Mouse (Mus musculus): ENCODE data around the gene Agbl4.

Gene Agbl4

GRCm38 (mm10) chr4:110397618-110398045 is at the start of gene Agbl4:
Gene Agbl4 (plus strand): TSS chr4:110397661.
- DNase-seq (ENCODE audit: low spot score): no peak

DNA sequence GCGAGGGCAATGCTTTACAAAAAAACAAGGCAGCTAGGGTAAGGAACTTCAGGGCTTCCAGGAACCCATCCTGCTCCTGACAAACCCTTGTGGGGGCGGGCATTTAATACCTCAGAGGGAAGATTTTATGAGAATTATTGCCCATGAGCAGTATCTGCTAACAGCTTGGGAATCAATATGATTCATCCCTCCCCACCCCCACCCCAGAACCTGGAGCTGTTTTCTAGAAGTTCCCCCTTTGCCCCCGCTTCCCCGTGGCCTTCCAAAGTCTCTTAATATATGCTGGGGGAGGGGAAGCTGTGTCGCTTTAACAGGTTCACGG is 46.6 kb upstream of the Agbl4 start:
- no peak for DNase-seq (ENCODE audit: low spot score)

GRCm38 (mm10) chr4:110351178-110352000 is 46.1 kb upstream of the Agbl4 start, which contains the start of gene Elavl4:
Gene Elavl4 (minus strand): TSS chr4:110351909.
- DNase-seq (ENCODE audit: low spot score): no peak

GRCm38 (mm10) chr4:110352001-110352369 is 45.5 kb upstream of the Agbl4 start:
- no peak for DNase-seq (ENCODE audit: low spot score)

DNA sequence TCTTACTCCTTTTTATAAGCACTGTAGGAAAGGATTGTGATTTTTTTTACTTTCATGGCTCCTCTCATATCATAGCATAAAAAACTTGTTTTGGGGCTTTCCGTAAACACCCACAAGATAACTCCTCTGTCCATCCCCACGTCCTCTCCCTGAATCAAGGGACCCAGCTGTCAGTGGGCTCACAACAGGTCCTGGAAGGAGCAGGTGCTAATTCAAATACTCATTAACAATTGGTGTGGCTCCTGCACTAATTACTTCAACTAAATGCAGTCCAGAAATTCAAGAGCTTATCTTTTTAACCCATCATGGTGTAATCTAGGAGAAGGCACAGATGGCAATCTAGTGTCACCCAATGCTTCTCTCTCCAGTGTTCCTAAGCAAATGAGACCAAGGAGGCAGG is 36.9 kb upstream of the Agbl4 start:
- no peak for DNase-seq (ENCODE audit: low spot score)

DNA sequence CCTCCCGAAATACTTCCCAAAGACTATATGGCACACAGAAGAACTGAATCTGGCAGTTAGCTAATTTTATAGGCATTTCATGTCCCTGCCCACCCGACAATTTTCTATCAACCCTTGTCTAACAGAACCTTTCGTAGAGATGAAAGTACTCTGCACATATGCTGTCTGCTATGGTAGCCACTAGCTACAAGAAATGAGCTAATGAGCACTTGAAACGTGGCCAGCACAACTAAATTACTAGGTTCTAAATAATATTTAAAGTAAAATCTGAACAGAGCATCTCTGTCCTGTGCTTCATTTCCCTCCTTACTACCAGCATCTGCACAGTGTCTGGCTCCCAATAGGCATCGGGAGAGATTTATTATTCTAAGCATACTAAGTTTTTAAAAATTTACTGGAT is 1.2 kb upstream of the Agbl4 start:
- no peak for DNase-seq (ENCODE audit: low spot score)

GRCm38 (mm10) chr4:110420306-110420705 is 22.8 kb downstream of the Agbl4 start:
- no peak for DNase-seq (ENCODE audit: low spot score)

- DNase-seq (ENCODE audit: low spot score): no peak
These were observed 30.2 kb downstream of the Agbl4 start for GRCm38 (mm10) chr4:110427653-110428052.

- no peak for DNase-seq (ENCODE audit: low spot score)
These were observed 96.9 kb downstream of the Agbl4 start for GRCm38 (mm10) chr4:110494371-110494770.

DNA sequence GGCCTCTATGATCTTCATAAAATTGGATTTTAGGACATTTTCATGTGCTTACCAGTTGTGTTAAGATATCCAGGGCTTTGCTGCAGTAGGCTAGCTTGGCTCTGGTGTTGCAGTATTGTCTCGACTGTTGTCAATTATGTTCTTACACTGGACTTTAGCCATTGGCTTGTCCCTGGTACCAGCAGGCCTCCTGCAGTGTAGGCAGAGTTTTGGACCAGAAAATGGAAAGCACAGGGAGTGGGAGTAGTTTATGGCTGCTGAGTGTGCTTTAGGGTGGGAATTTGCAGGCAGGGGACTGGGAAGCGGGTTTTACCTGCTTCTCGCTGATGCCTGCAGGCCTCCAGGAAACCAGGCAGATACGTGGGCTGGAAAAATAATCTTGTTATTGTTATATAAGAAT is 132.3 kb downstream of the Agbl4 start:
- no peak for DNase-seq (ENCODE audit: low spot score)

- no peak for DNase-seq (ENCODE audit: low spot score)
These were observed 151.8 kb downstream of the Agbl4 start for GRCm38 (mm10) chr4:110549223-110549622.

GRCm38 (mm10) chr4:110597726-110598283 is 200.3 kb downstream of the Agbl4 start:
- no peak for DNase-seq (ENCODE audit: low spot score)

DNA sequence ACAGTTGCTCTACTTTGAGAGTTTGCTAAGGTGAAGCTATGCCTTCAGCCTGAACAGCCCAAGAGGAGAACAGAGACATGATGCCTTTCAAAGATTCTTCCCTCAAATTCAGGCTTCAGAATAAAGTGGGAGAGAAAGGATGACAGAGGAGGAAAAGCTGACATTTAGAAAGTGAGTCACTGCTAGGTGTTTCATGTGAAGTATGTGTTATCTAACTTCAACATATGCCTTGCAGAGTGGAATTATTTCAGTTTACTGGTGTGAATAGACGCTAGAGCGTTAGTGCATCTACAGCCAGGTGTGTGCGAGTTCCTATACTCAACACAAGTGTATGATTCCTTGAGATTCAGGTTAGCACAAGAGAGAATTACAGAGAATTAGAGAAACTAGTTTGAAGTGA is 244.0 kb downstream of the Agbl4 start:
- DNase-seq (ENCODE audit: low spot score): no peak

- no peak for DNase-seq (ENCODE audit: low spot score)
These were observed 265.5 kb downstream of the Agbl4 start for GRCm38 (mm10) chr4:110662940-110663339.

- no peak for DNase-seq (ENCODE audit: low spot score)
These were observed 276.7 kb downstream of the Agbl4 start for GRCm38 (mm10) chr4:110674121-110674520.

- DNase-seq (ENCODE audit: low spot score): no peak
These were observed 337.7 kb downstream of the Agbl4 start for GRCm38 (mm10) chr4:110735141-110735540.

GRCm38 (mm10) chr4:110757941-110758340 is 360.5 kb downstream of the Agbl4 start:
- no peak for DNase-seq (ENCODE audit: low spot score)

DNA sequence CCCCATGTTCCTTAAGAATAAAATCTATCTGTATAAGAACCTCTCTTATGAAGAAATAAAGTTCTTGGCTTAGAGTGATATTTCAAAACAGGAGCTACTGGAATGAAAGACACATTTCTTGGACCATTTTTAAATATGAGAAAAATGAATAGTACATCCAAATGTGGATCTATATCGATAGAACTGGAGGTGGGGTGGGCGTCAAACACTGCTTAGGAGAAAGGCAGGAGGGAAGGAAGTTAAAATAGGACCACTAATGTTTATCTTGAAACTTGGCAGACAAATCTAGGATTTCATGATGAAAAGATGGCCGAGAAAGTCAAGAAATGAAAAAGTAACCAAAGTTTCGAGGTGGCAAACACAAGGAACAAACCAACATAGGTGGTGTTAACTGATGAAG is 391.1 kb downstream of the Agbl4 start:
- no peak for DNase-seq (ENCODE audit: low spot score)

DNA sequence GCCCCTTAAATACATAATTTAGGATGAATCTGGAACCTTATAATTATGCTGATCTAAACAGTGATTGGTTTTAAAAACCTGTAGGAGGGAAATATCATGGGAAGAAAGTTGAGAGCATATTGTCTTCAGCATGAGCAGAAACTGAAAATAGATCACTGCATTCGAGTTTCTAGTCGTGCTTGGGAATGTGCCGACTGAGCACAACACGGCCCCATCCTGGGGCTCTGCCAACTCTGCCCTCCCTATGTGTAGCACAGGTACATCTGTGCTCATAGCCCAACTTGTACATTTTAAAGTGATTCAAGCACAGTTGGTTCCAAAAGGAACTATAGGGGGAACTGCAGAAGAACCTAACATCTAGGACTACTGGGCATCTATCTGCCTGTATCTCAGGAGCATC is 402.4 kb downstream of the Agbl4 start:
- DNase-seq (ENCODE audit: low spot score): no peak

- DNase-seq (ENCODE audit: low spot score): no peak
These were observed 413.5 kb downstream of the Agbl4 start for GRCm38 (mm10) chr4:110810947-110811346.

GRCm38 (mm10) chr4:110832776-110833175 is 435.3 kb downstream of the Agbl4 start:
- DNase-seq (ENCODE audit: low spot score): no peak

GRCm38 (mm10) chr4:110879719-110880443 is 482.4 kb downstream of the Agbl4 start:
- DNase-seq (ENCODE audit: low spot score): no peak

GRCm38 (mm10) chr4:110916061-110916460 is 518.6 kb downstream of the Agbl4 start:
- DNase-seq (ENCODE audit: low spot score): no peak
